Mouse (Mus musculus): Measurements from ENCODE around the gene Capn9.
A peak's percentile ranks its signal among the peaks of the same experiment; 100 is the strongest.

Gene Capn9

GRCm38 (mm10) chr8:124635247-124635502, 59.3 kb downstream of the Capn9 start:
- no peak for DNase-seq (ENCODE audit: low spot score in 2 of 2)

DNA sequence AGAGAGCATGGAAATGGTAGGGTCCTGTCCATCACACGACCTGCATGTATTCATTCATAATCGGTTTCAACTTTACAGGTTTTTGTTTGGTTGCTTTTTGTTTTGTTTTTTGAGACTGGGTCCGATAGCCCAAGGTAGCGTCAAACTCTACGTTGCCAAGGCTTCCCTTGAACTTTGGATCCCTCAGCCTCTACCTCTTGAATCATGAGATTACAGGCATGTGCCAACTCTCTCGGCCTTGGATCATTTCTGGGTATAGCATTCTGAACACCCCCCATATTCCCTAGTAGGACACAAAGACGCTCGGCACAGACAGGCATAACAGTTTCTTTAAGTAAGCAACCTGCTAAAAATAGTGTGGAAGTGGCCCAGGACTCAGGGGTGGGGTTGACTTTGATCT, 65.7 kb downstream of the Capn9 start:
- DNase-seq (ENCODE audit: low spot score in 2 of 2) = no peak

- DNase-seq (ENCODE audit: low spot score in 2 of 2) = peak; percentile 62 to 81
These were observed 67.8 kb downstream of the Capn9 start for GRCm38 (mm10) chr8:124643540-124644339.

DNA sequence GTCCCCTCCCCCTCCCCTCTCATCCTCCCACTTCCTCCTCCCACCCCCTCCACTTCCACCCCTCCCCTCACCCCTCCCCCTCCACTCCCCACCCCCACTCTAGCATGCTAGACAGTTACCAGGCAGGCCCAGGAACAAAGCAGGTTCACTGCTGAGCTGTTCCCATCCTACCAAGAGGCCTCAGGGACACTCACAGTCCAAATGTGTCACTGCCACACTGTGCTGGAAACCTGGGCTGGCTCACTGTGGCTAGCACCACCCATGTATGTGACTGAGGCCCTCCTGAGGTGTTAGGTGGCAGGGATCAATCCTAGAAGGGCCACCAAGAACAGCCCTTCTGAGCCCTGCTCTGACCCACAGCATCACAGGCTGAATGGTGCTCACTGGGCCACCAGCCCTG, 72.4 kb downstream of the Capn9 start:
- no peak for DNase-seq (ENCODE audit: low spot score in 2 of 2)

GRCm38 (mm10) chr8:124651776-124652175, 75.9 kb downstream of the Capn9 start:
- no peak for DNase-seq (ENCODE audit: low spot score in 2 of 2)

DNA sequence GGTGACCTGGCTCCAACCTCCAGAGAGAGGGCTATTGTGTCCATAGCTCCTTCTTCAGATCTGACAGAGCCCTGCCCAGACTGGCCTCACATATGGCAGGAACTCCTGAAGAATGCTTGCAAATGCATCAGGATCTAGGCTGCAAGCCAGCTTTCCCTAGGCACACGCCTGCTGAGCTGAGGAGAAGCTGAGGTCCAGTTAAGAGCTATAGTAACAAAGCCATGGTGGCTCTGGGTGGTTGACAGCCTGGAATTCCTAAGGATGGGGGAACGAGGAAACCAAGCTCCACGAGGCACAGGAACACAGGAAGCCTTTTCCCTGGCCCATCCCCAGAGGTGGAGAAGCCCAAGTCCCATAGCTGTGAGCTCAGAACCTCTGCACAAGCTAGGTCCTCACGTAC, 76.6 kb downstream of the Capn9 start:
- DNase-seq (ENCODE audit: low spot score in 2 of 2) = no peak

DNA sequence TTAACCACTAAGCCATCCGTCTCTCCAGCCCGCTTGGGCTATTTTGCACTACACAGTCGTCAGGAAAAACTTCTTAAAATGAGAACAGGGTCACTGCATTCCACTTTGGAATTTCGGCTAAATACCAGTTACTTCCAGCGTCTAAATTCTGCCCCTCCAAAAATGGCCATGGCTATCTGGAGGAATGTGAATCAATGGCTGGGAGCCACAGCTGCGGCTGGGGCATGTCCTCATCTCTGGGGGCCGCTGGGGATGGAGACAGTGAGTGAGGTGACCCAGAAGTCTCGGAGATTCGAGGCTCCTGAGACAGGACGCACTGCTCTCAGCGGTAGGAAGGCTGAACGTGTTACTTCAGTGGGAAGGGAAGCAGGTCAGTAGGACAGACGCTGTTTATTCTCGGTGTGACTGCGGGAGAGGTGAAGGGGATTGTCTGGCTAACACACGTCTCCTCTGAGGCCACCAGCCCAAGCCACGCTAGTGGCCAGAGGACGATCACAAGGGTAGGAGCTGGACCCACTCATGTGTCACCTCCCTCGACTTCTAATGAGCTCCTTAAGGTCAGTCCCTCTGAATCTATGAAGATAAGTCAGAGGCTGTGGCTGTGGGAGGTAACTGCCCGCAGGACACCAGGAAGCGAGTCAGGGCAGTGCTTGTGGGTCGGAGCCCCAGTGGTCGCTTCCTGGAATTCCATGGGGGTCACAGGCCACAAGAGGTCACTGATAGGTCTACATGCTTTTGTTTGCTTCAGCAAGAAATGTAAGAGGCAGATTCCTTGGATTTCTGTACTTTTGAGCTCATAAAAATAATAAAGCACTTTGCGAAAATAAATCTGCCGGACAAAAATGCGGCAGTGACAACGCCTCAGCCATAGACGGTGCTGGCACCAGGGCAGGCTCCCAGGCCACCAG, 77.9 kb downstream of the Capn9 start:
- no peak for DNase-seq (ENCODE audit: low spot score in 2 of 2)

DNA sequence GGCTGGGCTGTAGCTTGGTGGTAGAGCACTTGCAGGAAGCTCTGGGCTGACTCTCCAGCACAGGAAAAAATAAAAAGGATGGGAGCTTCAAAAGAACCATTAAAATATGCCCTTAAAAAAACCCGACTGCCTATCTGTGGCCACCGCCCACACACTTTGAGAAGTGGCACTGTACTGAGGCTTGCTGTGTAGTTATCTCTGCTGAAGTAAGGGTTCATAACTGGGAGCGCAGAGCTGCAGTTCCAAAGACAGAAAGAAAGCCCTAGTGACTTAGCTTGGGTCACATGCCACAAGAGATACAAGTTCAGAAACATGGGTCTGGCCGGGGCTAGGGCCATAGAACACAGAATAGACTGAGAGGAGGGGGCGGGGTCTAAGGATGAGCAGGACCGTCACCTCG, 82.0 kb downstream of the Capn9 start:
- DNase-seq (ENCODE audit: low spot score in 2 of 2) = no peak

DNA sequence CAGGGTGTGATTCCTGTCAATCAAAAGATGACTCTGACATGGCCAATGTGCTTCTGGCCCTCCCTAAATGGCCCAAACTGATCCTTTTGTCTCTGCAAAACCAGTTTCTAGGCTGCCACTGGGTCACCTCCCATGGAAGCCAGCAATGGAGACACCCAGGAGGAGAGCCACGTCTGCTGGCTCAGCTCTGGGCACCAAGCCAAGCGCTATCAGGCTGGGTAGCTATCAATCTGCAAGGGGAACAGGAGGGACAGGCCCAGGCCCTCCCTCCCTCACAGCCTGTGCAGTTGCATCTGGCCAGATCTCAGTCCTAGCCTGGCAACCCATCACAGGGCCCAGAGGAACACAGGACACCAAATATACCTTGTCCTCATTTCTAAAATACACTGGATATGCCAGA, 82.5 kb downstream of the Capn9 start:
- no peak for DNase-seq (ENCODE audit: low spot score in 2 of 2)

GRCm38 (mm10) chr8:124661781-124662180, 85.9 kb downstream of the Capn9 start:
- peak in 1 of 2 experiments; percentile 69 for DNase-seq (ENCODE audit: low spot score in 2 of 2)

- DNase-seq (ENCODE audit: low spot score in 2 of 2) = no peak
These were observed 86.7 kb downstream of the Capn9 start for GRCm38 (mm10) chr8:124662446-124663111.

DNA sequence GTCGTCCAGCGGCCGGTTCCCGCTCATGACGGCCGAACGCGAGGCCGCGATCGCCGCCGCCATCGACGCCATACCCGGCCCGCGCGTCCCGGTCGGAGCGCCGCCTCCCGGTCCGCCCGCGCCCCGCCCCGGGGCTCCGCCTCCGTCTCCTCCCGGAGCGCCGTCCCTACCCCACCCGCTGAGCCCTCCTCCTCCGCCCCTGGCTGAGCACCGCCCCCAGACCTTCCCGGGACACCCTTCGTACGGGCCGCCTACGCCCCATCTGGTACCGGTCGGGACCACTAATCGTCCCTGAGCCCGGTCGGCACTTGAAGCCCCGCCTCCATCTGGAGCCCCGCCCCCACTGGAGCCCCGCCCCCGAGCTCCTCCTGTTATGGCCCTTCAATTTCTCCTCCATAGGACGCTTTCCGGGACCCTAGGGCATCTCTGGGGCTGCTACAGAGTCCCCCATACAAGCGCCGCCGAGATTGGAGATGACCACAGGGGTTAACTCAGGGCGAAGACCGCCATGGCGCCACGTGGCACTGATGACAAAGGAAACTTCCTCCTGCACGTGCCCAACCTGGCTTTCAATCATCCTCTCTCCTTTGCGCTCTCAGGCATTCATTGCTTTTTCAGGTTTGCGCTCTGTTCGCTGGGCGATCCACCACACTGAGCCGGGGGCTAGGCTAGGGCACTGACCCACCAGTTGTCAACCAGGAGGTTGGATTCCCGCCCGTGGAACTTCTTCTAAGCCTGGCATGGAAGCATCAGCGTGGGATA, 87.4 kb downstream of the Capn9 start, which contains the start of gene 2310022B05Rik:
Gene 2310022B05Rik (minus strand): TSS at position 258 of the 762 bp plus-strand sequence.
- peak; percentile 52 to 80 for DNase-seq (ENCODE audit: low spot score in 2 of 2)

- DNase-seq (ENCODE audit: low spot score in 2 of 2) = no peak
These were observed 87.9 kb downstream of the Capn9 start for GRCm38 (mm10) chr8:124663874-124664230.

DNA sequence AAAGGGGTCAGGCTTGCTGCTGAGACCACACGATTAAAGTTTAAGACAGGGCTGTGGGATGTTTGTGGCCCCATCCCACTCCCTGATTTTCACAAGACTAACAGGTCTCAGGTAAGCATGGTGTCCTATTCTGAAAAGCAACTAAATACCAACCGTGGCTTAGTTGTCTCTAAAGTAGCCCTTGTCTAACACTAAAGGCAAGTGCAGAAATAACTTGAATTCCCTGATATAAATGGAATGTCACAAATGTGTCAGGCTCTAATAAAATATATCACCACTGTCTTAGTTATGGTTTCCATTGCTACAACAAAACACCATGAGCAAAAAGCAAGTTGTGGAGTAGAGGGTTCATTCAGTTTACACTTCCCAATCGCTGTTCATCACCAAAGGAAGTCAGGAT, 88.5 kb downstream of the Capn9 start:
- DNase-seq (ENCODE audit: low spot score in 2 of 2) = no peak

Measured in left cerebral cortex, adult 9 months (tissue).